ENCODE assay signal across 17 mouse cellular contexts in genomic region chr4:44254579-44254978, GRCm38 (mm10).
"Had no signal": no experiment of that assay in that cellular context is flagged by ENCODE, and none has a peak within 500 bp of the region (broad histone marks: within the 10 kb centered on the region; RNA-seq: fewer than 3 reads in every experiment).

No protein-coding gene starts in this region.

- H3K4me1 ChIP-seq: stomach, embryonic 15.5 days had no signal

- H3K9ac ChIP-seq: neural tube, embryonic 12.5 days; neural tube, embryonic 13.5 days; neural tube, embryonic 15.5 days; stomach, embryonic 15.5 days had no signal

- H3K9me3 ChIP-seq: neural tube, embryonic 12.5 days; neural tube, embryonic 13.5 days; neural tube, embryonic 15.5 days; stomach, embryonic 15.5 days had no signal

- H3K27me3 ChIP-seq: neural tube, embryonic 12.5 days; neural tube, embryonic 13.5 days; neural tube, embryonic 15.5 days; stomach, embryonic 15.5 days had no signal

- H3K36me3 ChIP-seq: neural tube, embryonic 12.5 days; neural tube, embryonic 13.5 days; neural tube, embryonic 15.5 days; stomach, embryonic 15.5 days had no signal

- H3K27ac ChIP-seq: neural tube, embryonic 12.5 days; neural tube, embryonic 13.5 days; neural tube, embryonic 15.5 days; stomach, embryonic 15.5 days; stomach, postnatal 0 days had no signal

- H3K4me3 ChIP-seq: neural tube, embryonic 12.5 days; neural tube, embryonic 13.5 days; neural tube, embryonic 15.5 days; stomach, embryonic 15.5 days had no signal

- DNase-seq: retina, postnatal 1 day; right cerebral cortex, adult 18-20 months; right cerebral cortex, postnatal 14 days; right cerebral cortex, postnatal 25 days; right cerebral cortex, postnatal 4 days; spleen, adult 18-20 months; thymus, adult 18-20 months; thymus, adult 2 months; thymus, postnatal 14 days; thymus, postnatal 25 days; thymus, postnatal 36 days; thymus, postnatal 4 days had no signal

- H3K4me2 ChIP-seq: neural tube, embryonic 12.5 days; neural tube, embryonic 13.5 days; neural tube, embryonic 15.5 days; stomach, embryonic 15.5 days had no signal
